Mouse (Mus musculus) midbrain, embryonic 11.5 days (tissue): ENCODE data around the gene Pde6d. TPM values are rescaled to one million over a fixed set of nuclear protein-coding genes. Genes with fewer than 3 reads are reported as not detected.

Source experiments
- ATAC-seq: fragments of 200-750 bp; cut with Nextera tagmentation; 2 replicates; pipeline ENCODE4 v1.8.0; 2017; ENCODE audit warnings: moderate TSS enrichment, moderate library complexity; ENCODE audit not compliant: low FRiP score
- DNase-seq: peaks from one replicate; pipeline ENCODE4 v3.0.0; 2015; ENCODE audit warnings: low spot score; ENCODE audit errors: missing footprints
- H3K27ac ChIP-seq: fragments of 300-500 bp; sonication (generic); 2 replicates; pipeline ENCODE4 v1.5.1; 2014; ENCODE audit warnings: low read depth, low read length
- H3K27me3 ChIP-seq: fragments of 300-500 bp; sonication (generic); 2 replicates; pipeline ENCODE4 v1.6.1; 2014; ENCODE audit warnings: mild to moderate bottlenecking, low read length, moderate library complexity, mixed read lengths; ENCODE audit not compliant: control insufficient read depth, insufficient read depth
- H3K36me3 ChIP-seq: fragments of 300-500 bp; sonication (generic); 2 replicates; pipeline ENCODE4 v1.6.1; 2014; ENCODE audit warnings: mild to moderate bottlenecking, low read length, moderate library complexity, mixed read lengths; ENCODE audit not compliant: control insufficient read depth, insufficient read depth
- H3K4me1 ChIP-seq: fragments of 300-500 bp; sonication (generic); 2 replicates; pipeline ENCODE4 v1.6.1; 2014; ENCODE audit warnings: low read length; ENCODE audit not compliant: control insufficient read depth, insufficient read depth
- H3K4me2 ChIP-seq: fragments of 300-500 bp; sonication (generic); 2 replicates; pipeline ENCODE4 v1.6.1; 2014; ENCODE audit warnings: mild to moderate bottlenecking, moderate library complexity
- H3K4me3 ChIP-seq: fragments of 300-500 bp; sonication (generic); 2 replicates; pipeline ENCODE4 v1.5.1; 2014; ENCODE audit warnings: low read depth, low read length
- H3K9ac ChIP-seq: fragments of 300-500 bp; sonication (generic); 2 replicates; pipeline ENCODE4 v1.6.1; 2014; ENCODE audit warnings: low read length
- H3K9me3 ChIP-seq: fragments of 300-500 bp; sonication (generic); 2 replicates; pipeline ENCODE4 v1.6.1; 2016; ENCODE audit warnings: low read length; ENCODE audit not compliant: control insufficient read depth
- WGBS: fragments of 180-500 bp; shearing (Covaris S2); extraction: QIAGEN DNeasy Blood & Tissue Kit; methylation state at CpG from one replicate; pipeline ENCODE4 v1.1.7; 2014; 5-methylcytosine and 5-hydroxymethylcytosine counted together
- polyA plus RNA-seq: library from polyadenylated mRNA; unstranded; fragments of >200 nt; fragmentation: Nextera tagmentation; extraction: Ambion mirVana; gene quantifications from 2 replicates; pipeline ENCODE4 v1.2.1, GENCODE M21; 2014

Gene Pde6d
- polyA plus RNA-seq, 1 experiment from 2014 or later: 94.3 TPM

GRCm38 (mm10) chr1:86612081-86612480, 29.7 kb upstream of the Pde6d start:
- H3K4me1 ChIP-seq: no peaks in the 10 kb centered on the region
- H3K36me3 ChIP-seq: no peaks in the 10 kb centered on the region
- H3K9me3 ChIP-seq: no peaks in the 10 kb centered on the region
- WGBS: 73% methylated on average over 1 of the region's 1 CpGs
- H3K27me3 ChIP-seq: no peaks in the 10 kb centered on the region
- no peak overlapping the region for H3K27ac ChIP-seq
- no peak for ATAC-seq
- no peak overlapping the region for H3K4me2 ChIP-seq
- DNase-seq: no peak
- H3K9ac ChIP-seq: no peak overlapping the region
- no peak overlapping the region for H3K4me3 ChIP-seq

- DNase-seq (no peak), ATAC-seq (no peak)
- 79% methylated on average over 1 of the region's 1 CpGs for WGBS
These were observed 28.5 kb upstream of the Pde6d start for GRCm38 (mm10) chr1:86610954-86611353.

GRCm38 (mm10) chr1:86600117-86600516, 17.7 kb upstream of the Pde6d start:
- no peak overlapping the region for H3K9ac ChIP-seq
- DNase-seq (no peak), ATAC-seq (no peak)
- no peaks in the 10 kb centered on the region for H3K9me3 ChIP-seq
- H3K27ac ChIP-seq: no peak overlapping the region
- 88% methylated on average over 2 of the region's 2 CpGs for WGBS
- no peak overlapping the region for H3K4me2 ChIP-seq
- H3K36me3 ChIP-seq: peaks cover 10% of the 10 kb centered on the region
- H3K4me3 ChIP-seq: no peak overlapping the region
- H3K4me1 ChIP-seq: no peaks in the 10 kb centered on the region
- no peaks in the 10 kb centered on the region for H3K27me3 ChIP-seq

More at GRCm38 (mm10) chr1:86610954-86611353, 28.5 kb upstream of the Pde6d start:
- H3K4me1 ChIP-seq: no peaks in the 10 kb centered on the region
- H3K27ac ChIP-seq: no peak overlapping the region
- no peak overlapping the region for H3K9ac ChIP-seq
- H3K27me3 ChIP-seq: no peaks in the 10 kb centered on the region
- no peaks in the 10 kb centered on the region for H3K36me3 ChIP-seq
- no peaks in the 10 kb centered on the region for H3K9me3 ChIP-seq
- H3K4me2 ChIP-seq: no peak overlapping the region
- no peak overlapping the region for H3K4me3 ChIP-seq

- no peak for ATAC-seq
- H3K36me3 ChIP-seq: peaks cover 7% of the 10 kb centered on the region; the same call in 1 of the 2 replicates
- 72% methylated on average over 3 of the region's 3 CpGs for WGBS
- DNase-seq: peak; percentile 87
- no peak overlapping the region for H3K4me2 ChIP-seq
- no peaks in the 10 kb centered on the region for H3K4me1 ChIP-seq
- no peak overlapping the region for H3K9ac ChIP-seq
- no peak overlapping the region for H3K27ac ChIP-seq
- H3K4me3 ChIP-seq: no peak overlapping the region
- H3K9me3 ChIP-seq: no peaks in the 10 kb centered on the region
- H3K27me3 ChIP-seq: no peaks in the 10 kb centered on the region
These were observed 16.1 kb upstream of the Pde6d start for GRCm38 (mm10) chr1:86598516-86598915.

GRCm38 (mm10) chr1:86596512-86596911, 14.1 kb upstream of the Pde6d start:
- no peaks in the 10 kb centered on the region for H3K27me3 ChIP-seq
- WGBS: 95% methylated on average over 6 of the region's 6 CpGs
- H3K27ac ChIP-seq: no peak overlapping the region
- peaks cover 5% of the 10 kb centered on the region; the same call in 1 of the 2 replicates for H3K36me3 ChIP-seq
- no peak for DNase-seq
- no peak for ATAC-seq
- H3K4me2 ChIP-seq: no peak overlapping the region
- H3K4me1 ChIP-seq: no peaks in the 10 kb centered on the region
- H3K9me3 ChIP-seq: no peaks in the 10 kb centered on the region
- no peak overlapping the region for H3K9ac ChIP-seq
- no peak overlapping the region for H3K4me3 ChIP-seq

- Histone ChIP-seq H3K4me2 (no peak overlapping the region), H3K9me3 (no peaks in the 10 kb centered on the region), H3K36me3 (no peaks in the 10 kb centered on the region), H3K4me3 (no peak overlapping the region), H3K27me3 (no peaks in the 10 kb centered on the region), H3K9ac (no peak overlapping the region), H3K27ac (no peak overlapping the region), H3K4me1 (no peaks in the 10 kb centered on the region)
- ATAC-seq: no peak
- WGBS: 94% methylated on average over 6 of the region's 6 CpGs
- no peak for DNase-seq
These were observed 12.9 kb upstream of the Pde6d start for GRCm38 (mm10) chr1:86595315-86595714.

- no peak for ATAC-seq
- H3K36me3 ChIP-seq: no peaks in the 10 kb centered on the region
- no peaks in the 10 kb centered on the region for H3K27me3 ChIP-seq
- H3K27ac ChIP-seq: no peak overlapping the region
- no peak for DNase-seq
- H3K9ac ChIP-seq: no peak overlapping the region
- H3K4me1 ChIP-seq: no peaks in the 10 kb centered on the region
- H3K4me2 ChIP-seq: no peak overlapping the region
- H3K9me3 ChIP-seq: no peaks in the 10 kb centered on the region
- no peak overlapping the region for H3K4me3 ChIP-seq
- WGBS: 94% methylated on average over 7 of the region's 7 CpGs
These were observed 12.1 kb upstream of the Pde6d start for GRCm38 (mm10) chr1:86594539-86594938.

- Histone ChIP-seq H3K36me3 (no peaks in the 10 kb centered on the region), H3K4me1 (peaks cover 3% of the 10 kb centered on the region; the same call in 1 of the 2 replicates), H3K27me3 (no peaks in the 10 kb centered on the region), H3K9ac (peak overlapping the region; percentile 92), H3K9me3 (no peaks in the 10 kb centered on the region), H3K4me3 (peak overlapping the region; percentile 91), H3K27ac (no peak overlapping the region), H3K4me2 (peak overlapping the region; percentile 80)
- DNase-seq (peak; percentile 97), ATAC-seq (peak; percentile 45)
- WGBS: under 1% methylated on average over 26 of the region's 26 CpGs
These were observed 4.6 kb upstream of the Pde6d start for GRCm38 (mm10) chr1:86586992-86587391.

GRCm38 (mm10) chr1:86583709-86584108, 1.3 kb upstream of the Pde6d start:
- no peaks in the 10 kb centered on the region for H3K27me3 ChIP-seq
- peaks cover 8% of the 10 kb centered on the region for H3K4me1 ChIP-seq
- ATAC-seq (no peak), DNase-seq (no peak)
- H3K9me3 ChIP-seq: no peaks in the 10 kb centered on the region
- H3K4me2 ChIP-seq: no peak overlapping the region
- H3K4me3 ChIP-seq: no peak overlapping the region
- H3K27ac ChIP-seq: no peak overlapping the region
- H3K9ac ChIP-seq: no peak overlapping the region
- H3K36me3 ChIP-seq: no peaks in the 10 kb centered on the region
- WGBS: 72% methylated on average over 2 of the region's 2 CpGs
